Mouse (Mus musculus) left cerebral cortex, adult 2 months (tissue): ENCODE results near the gene Akap13. TPM values are rescaled to one million over a fixed set of nuclear protein-coding genes. Genes with fewer than 3 reads are reported as not detected.
"Not testable (repeated sequence)": the region's sequence is repeated elsewhere in the genome, so short reads cannot be mapped to it uniquely, and the experiment has no call there.

Experiments used
- DNase-seq, 2 experiments: peaks; one replicate each; pipeline ENCODE4 v3.0.0; 2021 to 2022; ENCODE audit warnings: low spot score in 2 of 2, mixed read lengths in 1 of 2; ENCODE audit errors: extremely low spot score in 1 of 2
- H3K27ac ChIP-seq: fragments of 200-600 bp; 2 replicates; pipeline ENCODE4 v1.8.1; 2022
- H3K4me3 ChIP-seq: fragments of 200-600 bp; 2 replicates; pipeline ENCODE4 v1.8.1; 2022
- CTCF ChIP-seq: fragments of 200-600 bp; IDR thresholded peaks from 2 replicates; pipeline ENCODE4 v1.8.1; 2022; ENCODE audit warnings: antibody characterized with exemption, mild to moderate bottlenecking, moderate library complexity
- intact Hi-C: fragments of 180-260 bp; cut with DNase I; formaldehyde crosslinking; loops from one replicate; pipeline ENCODE4 v1.15.1; 2025
- total RNA-seq, 2 experiments: library from RNA; stranded (reverse); gene quantifications; 2 replicates each; pipeline ENCODE4 v1.2.3; 2021

Gene Akap13
- total RNA-seq, 2 experiments from 2014 or later, result 26.8 to 28.7 TPM

- Histone ChIP-seq H3K4me3 (no peak overlapping the region), H3K27ac (no peak overlapping the region)
- DNase-seq, result no peak
- intact Hi-C loops, result no loop called here
- no peak for TF ChIP-seq CTCF
Measured at GRCm38 (mm10) chr7:75754587-75755499, 299.5 kb downstream of the Akap13 start.

DNA sequence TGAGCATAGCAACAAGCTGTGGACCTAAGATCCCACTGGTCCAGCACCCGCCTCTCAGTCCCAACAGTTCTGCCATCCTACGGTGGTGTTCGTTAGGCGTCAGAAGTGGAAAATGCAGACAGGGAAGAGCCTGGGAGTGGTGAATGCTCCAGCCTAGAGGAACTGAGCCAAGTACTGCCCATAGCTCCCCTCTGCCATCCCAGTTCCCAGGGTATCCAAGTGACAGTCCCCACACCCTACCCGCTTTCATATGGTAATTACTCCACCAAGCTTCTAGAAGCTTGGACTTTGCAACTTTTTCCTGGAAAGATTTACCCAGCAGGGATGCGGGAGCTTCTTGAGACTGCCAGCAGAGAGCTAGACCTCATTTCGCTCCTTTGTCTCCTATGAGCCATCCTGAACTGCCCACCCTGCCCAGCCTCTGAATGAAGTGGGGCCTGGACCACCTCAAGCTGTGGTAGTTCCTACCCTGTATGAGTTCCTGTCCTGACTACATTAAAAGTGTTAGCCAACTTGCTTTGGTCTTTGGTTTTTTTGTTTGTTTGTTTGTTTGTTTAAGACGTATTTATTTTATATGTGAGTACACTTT is 300.6 kb downstream of the Akap13 start:
- Histone ChIP-seq H3K4me3 (no peak overlapping the region), H3K27ac (no peak overlapping the region)
- DNase-seq, result no peak
- TF ChIP-seq CTCF, result no peak
- intact Hi-C loops, result no loop called here

- intact Hi-C loops, result loop anchor here (5.0 kb wide), 1 partner anchor 102 kb away; no protein-coding TSS in a partner anchor
- no peak for DNase-seq
- no peak overlapping the region for H3K27ac ChIP-seq
- no peak for TF ChIP-seq CTCF
- no peak overlapping the region for H3K4me3 ChIP-seq
Measured at GRCm38 (mm10) chr7:75759992-75760514, 304.7 kb downstream of the Akap13 start.

GRCm38 (mm10) chr7:75760661-75761319 is 305.5 kb downstream of the Akap13 start:
- not testable (repeated sequence) for H3K27ac ChIP-seq, DNase-seq, H3K4me3 ChIP-seq
- intact Hi-C loops, result loop anchor here (5.0 kb wide), 1 partner anchor 102 kb away; no protein-coding TSS in a partner anchor

DNA sequence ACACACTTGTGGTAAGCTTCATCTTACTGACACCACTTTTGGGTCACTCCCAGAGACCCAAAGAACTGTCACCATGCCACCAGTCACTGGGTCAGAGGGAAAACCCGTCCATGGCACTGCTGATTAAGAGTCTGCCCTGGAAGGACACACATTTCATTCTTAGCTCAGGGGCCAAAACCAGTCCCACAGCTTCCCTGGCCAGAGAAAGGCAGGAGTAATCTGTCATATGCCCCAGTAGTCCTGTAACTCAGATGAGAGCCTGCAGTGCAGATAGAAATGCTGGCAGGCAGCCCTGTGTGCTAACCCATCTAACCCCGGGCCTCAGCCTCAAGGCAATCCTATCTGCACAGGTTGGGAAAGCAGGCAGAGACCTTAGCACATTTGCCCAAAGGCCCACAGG is 306.9 kb downstream of the Akap13 start:
- intact Hi-C loops, result loop anchor here (5.0 kb wide), 1 partner anchor 100 kb away; no protein-coding TSS in a partner anchor
- DNase-seq, H3K4me3 ChIP-seq, H3K27ac ChIP-seq: not testable (repeated sequence)

- H3K27ac ChIP-seq, DNase-seq, H3K4me3 ChIP-seq, intact Hi-C loops: not testable (repeated sequence)
Measured at GRCm38 (mm10) chr7:75767080-75767769, 311.9 kb downstream of the Akap13 start.

DNA sequence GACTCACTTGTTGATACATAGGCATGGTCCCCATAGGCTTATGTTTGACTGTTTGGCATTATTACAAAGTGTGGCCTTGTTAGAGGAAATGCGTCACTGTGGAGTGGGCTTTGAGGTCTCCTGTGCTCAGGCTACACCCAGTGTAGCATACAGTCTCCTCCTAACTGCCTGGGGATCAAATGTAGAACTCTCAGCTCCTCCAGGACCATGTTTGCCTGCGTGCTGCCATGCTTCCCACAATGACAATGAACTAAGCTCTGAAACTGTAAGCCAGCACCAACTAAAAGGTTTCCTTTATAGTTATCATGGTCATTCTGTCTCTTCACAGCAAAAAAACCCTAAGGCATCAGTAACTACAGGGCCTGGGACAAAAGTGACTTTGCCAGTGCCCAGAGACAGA is 312.8 kb downstream of the Akap13 start:
- Histone ChIP-seq H3K27ac (no peak overlapping the region), H3K4me3 (no peak overlapping the region)
- intact Hi-C loops, result loop anchor here (2.0 kb wide), 1 partner anchor 73 kb away; no protein-coding TSS in a partner anchor
- DNase-seq, result no peak
- no peak for TF ChIP-seq CTCF

DNA sequence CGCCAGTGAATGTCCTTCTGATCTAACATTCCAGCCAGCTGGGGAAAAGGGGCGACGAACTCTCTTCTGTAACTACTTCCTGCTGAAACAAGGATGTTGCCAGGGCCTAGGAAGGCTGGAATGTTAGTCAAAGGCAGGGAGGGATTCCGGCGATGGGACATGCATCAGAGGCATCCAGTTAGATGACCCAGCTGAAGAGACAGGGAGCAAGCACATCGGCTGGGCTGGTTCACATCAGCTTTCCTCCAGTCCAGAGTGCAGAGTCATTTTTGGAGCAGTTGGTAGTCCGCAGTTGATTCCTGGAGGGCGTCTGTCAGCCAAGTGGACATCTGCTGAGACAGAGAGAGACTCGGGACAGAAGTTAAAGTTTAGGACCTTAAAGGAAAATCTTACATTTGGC is 314.6 kb downstream of the Akap13 start:
- Histone ChIP-seq H3K4me3 (no peak overlapping the region), H3K27ac (no peak overlapping the region)
- no peak for TF ChIP-seq CTCF
- DNase-seq, result no peak
- intact Hi-C loops, result loop anchor here (2.0 kb wide), 1 partner anchor 75 kb away; no protein-coding TSS in a partner anchor

- H3K27ac ChIP-seq, intact Hi-C loops, H3K4me3 ChIP-seq, DNase-seq: not testable (repeated sequence)
Measured at GRCm38 (mm10) chr7:75774095-75775078, 319.1 kb downstream of the Akap13 start.

DNA sequence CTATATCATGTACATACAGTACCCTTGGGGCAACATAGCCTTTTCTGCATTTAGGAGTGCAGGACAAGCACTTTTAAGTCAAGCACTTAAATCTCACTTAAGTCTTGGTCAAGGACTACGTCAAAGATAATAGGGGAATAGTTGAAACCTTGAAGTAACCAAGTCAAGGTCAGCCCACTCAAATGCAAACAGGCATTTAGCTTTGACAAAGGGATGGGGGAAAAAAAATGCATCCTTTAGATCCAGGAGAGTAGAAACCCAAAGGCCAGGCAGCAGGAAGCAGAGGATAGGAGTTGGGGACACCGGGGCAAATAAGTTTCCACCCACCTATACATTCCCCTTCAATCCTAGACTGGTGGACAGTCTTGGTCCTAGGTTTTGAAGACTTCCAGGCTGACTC is 322.7 kb downstream of the Akap13 start:
- no peak for DNase-seq
- intact Hi-C loops, result no loop called here
- Histone ChIP-seq H3K27ac (no peak overlapping the region), H3K4me3 (no peak overlapping the region)
- no peak for TF ChIP-seq CTCF
